In the genomic region with DNA sequence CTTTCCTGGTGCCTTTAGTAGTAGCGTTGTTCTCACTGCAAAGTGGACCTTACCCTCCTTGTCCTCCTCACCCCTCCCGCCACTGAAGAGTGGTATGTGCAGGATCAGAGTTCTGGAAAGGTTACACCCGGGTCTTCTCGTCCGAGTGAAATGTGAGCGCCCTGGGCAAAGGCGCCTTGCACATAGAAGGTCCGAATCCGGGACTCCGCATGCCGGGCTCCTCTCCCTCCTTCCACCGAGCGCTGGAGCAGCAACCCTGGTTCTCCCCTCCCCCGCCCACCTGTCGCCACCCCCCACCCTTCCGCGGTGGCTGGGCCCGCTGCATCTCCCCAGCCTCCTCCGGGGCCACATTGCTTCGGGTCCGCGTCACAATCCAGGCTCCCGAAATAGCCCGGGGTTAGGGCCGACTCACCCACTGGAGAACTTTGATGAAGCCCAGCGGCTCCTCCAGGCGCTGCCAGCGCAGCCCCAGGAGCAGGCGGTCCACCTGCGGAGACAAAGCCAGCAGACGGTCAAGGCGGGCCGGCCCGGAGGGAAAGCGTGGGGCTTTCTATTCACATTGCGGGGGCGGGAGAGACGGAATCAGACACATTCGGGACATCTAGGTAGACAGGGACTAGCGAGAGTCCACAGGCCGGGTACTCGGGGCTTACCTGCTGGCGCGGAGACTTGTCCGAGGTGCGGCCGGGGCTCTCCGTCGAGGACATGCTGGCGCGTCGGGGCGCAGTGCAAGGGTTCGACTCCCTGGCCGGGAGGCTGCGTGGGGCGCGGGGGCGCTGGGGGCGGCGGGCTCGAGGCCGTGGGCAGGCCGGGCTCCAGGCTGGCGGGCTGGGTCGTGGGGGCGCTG, we compare ENCODE assay signal across 9 mouse cellular contexts. TPM values are rescaled to one million over a fixed set of nuclear protein-coding genes. Genes with fewer than 3 reads are reported as not detected.
DNase-seq lines count a peak whose midpoint lies in the region; ATAC-seq and TF ChIP-seq lines count a peak whose summit lies in the region.
"Had no signal": no experiment of that assay in that cellular context is flagged by ENCODE, and none has a peak within 500 bp of the region (broad histone marks: within the 10 kb centered on the region; RNA-seq: fewer than 3 reads in every experiment).

No protein-coding gene starts in this region.

- H3K9me3 ChIP-seq in E14TG2a.4 (ENCODE audit: low read length): no peaks in the 10 kb centered on the region
- no peaks in the 10 kb centered on the region for H3K9me3 ChIP-seq in kidney, embryonic 15.5 days (replicated peaks)

- peak; percentile 85 for ATAC-seq in kidney, embryonic 15.5 days (replicated peaks; ENCODE audit: low FRiP score)

- peak overlapping the region; percentile 58 for H3K9ac ChIP-seq in kidney, embryonic 15.5 days

- H3K4me2 ChIP-seq in kidney, embryonic 15.5 days: peak overlapping the region; percentile 82

- H3K36me3 ChIP-seq in E14TG2a.4 (ENCODE audit: insufficient read depth, low read length): no peaks in the 10 kb centered on the region
- H3K36me3 ChIP-seq in kidney, embryonic 15.5 days: no peaks in the 10 kb centered on the region

- TF ChIP-seq CTCF in E14TG2a.4 (conservative IDR thresholded peaks at IDR 0.05; ENCODE audit: low read length): no peak

- WGBS in kidney, embryonic 15.5 days: 1% methylated on average over 63 of the region's 67 CpGs

- DNase-seq in adrenal gland, postnatal 25 days: peak; percentile 12
- no peak for DNase-seq in adrenal gland, postnatal 14 days
- peak; percentile 85 for DNase-seq in gastrocnemius, adult 18-20 months (ENCODE audit: low spot score)
- DNase-seq in naive thymus-derived CD4-positive, alpha-beta T cell, adult 2 months (ENCODE audit: low read depth): peak; percentile 25
- no peak for DNase-seq in urinary bladder, postnatal 10 days (ENCODE audit: low spot score)
- DNase-seq in adipocyte (ENCODE audit: low spot score): no peak

- H3K27ac ChIP-seq in kidney, embryonic 15.5 days: peak overlapping the region; percentile 76

- peak overlapping the region; percentile 78 for H3K4me3 ChIP-seq in E14TG2a.4 (replicated peaks; ENCODE audit: low read length)
- peak overlapping the region; percentile 56 for H3K4me3 ChIP-seq in kidney, embryonic 15.5 days (replicated peaks)
- H3K4me3 ChIP-seq: erythroblast, embryonic 14.5 days had no signal

- peaks cover 67% of the 10 kb centered on the region for H3K27me3 ChIP-seq in E14TG2a.4 (ENCODE audit: insufficient read depth, low read length)
- H3K27me3 ChIP-seq in kidney, embryonic 15.5 days: peaks cover 52% of the 10 kb centered on the region

- peaks cover 20% of the 10 kb centered on the region for H3K4me1 ChIP-seq in E14TG2a.4 (replicated peaks; ENCODE audit: low read depth, low read length)
- peaks cover 20% of the 10 kb centered on the region for H3K4me1 ChIP-seq in kidney, embryonic 15.5 days

RNA-seq across cellular contexts. Expression of gene Sypl2, which starts 0.5 kb away (rescaled TPM):
- 0.15 and 0.38 TPM in 2 replicates for total RNA-seq in adrenal gland, postnatal 25 days (2021)
- 0.15 and 0.22 TPM in 2 replicates for total RNA-seq in adrenal gland, postnatal 14 days (2021)
- total RNA-seq in gastrocnemius, adult 18-20 months (2021): 100 to 1,000 TPM; 213 to 250 TPM
- 4.4 and 4.9 TPM in 2 replicates for polyA plus RNA-seq in kidney, embryonic 15.5 days (2015; fragmentation: Nextera tagmentation; extraction: Ambion mirVana)
- polyA plus RNA-seq: erythroblast, embryonic 14.5 days had no signal

RNA-seq across cellular contexts. Expression of gene Atxn7l2, which starts 15.2 kb away (rescaled TPM):
- 12.8 and 15.1 TPM in 2 replicates for total RNA-seq in adrenal gland, postnatal 25 days (2021)
- total RNA-seq in adrenal gland, postnatal 14 days (2021): 8.1 and 10.2 TPM in 2 replicates
- 1 to 10 TPM; 5.9 to 6.2 TPM for total RNA-seq in gastrocnemius, adult 18-20 months (2021)
- 18.1 and 20.3 TPM in 2 replicates for polyA plus RNA-seq in kidney, embryonic 15.5 days (2015; fragmentation: Nextera tagmentation; extraction: Ambion mirVana)

RNA-seq across cellular contexts. Expression of gene Cyb561d1, which starts 24.9 kb away (rescaled TPM):
- 8.7 and 12.1 TPM in 2 replicates for total RNA-seq in adrenal gland, postnatal 25 days (2021)
- 5.7 and 9.6 TPM in 2 replicates for total RNA-seq in adrenal gland, postnatal 14 days (2021)
- 1 to 10 TPM; 3.0 to 3.2 TPM for total RNA-seq in gastrocnemius, adult 18-20 months (2021)
- 3.8 TPM in 2 replicates for polyA plus RNA-seq in kidney, embryonic 15.5 days (2015; fragmentation: Nextera tagmentation; extraction: Ambion mirVana)

RNA-seq across cellular contexts. Expression of gene Psma5, which starts 30.8 kb away (rescaled TPM):
- total RNA-seq in adrenal gland, postnatal 25 days (2021): 74.3 and 95.5 TPM in 2 replicates
- total RNA-seq in adrenal gland, postnatal 14 days (2021): 83.9 and 86.4 TPM in 2 replicates
- total RNA-seq in gastrocnemius, adult 18-20 months (2021): 10 to 100 TPM; 50.6 to 56.2 TPM
- 296 and 312 TPM in 2 replicates for polyA plus RNA-seq in kidney, embryonic 15.5 days (2015; fragmentation: Nextera tagmentation; extraction: Ambion mirVana)

RNA-seq across cellular contexts. Expression of gene Amigo1, which starts 39.8 kb away (rescaled TPM):
- 21.0 and 24.7 TPM in 2 replicates for total RNA-seq in adrenal gland, postnatal 25 days (2021)
- 19.3 and 19.5 TPM in 2 replicates for total RNA-seq in adrenal gland, postnatal 14 days (2021)
- 10 to 100 TPM; 23.9 to 26.3 TPM for total RNA-seq in gastrocnemius, adult 18-20 months (2021)
- polyA plus RNA-seq in kidney, embryonic 15.5 days (2015; fragmentation: Nextera tagmentation; extraction: Ambion mirVana): 4.6 and 6.3 TPM in 2 replicates

Comparison
In these comparisons a context has a peak if more than half of its experiments do, and no peak if none do; other contexts are left out.
1. DNase-seq: peak in adrenal gland, postnatal 25 days (single experiment), gastrocnemius, adult 18-20 months (single experiment) and naive thymus-derived CD4-positive, alpha-beta T cell, adult 2 months (single experiment); none in adrenal gland, postnatal 14 days (single experiment), urinary bladder, postnatal 10 days (single experiment) and adipocyte (single experiment).
2. RNA of gene Sypl2, which starts 0.5 kb away (total RNA-seq): 213 to 250 TPM in gastrocnemius, adult 18-20 months; 0.15 to 0.22 TPM in adrenal gland, postnatal 14 days and 0.15 to 0.38 TPM in adrenal gland, postnatal 25 days; every median in the first group is over 100 times any median in the second.